Mouse (Mus musculus) thymus, adult 2 months (tissue): ENCODE results near the gene Arhgdia. TPM values are rescaled to one million over a fixed set of nuclear protein-coding genes. Genes with fewer than 3 reads are reported as not detected.

Experiments used
- DNase-seq: peaks from one replicate; pipeline ENCODE4 v3.0.0; 2021
- H3K27ac ChIP-seq: fragments of 200-500 bp; 2 replicates; pipeline ENCODE4 v1.5.1; 2012; ENCODE audit warnings: low read length, control low read depth; ENCODE audit not compliant: control insufficient read depth, insufficient read depth
- H3K27me3 ChIP-seq: fragments of 200-500 bp; 2 replicates; pipeline ENCODE4 v1.6.1; 2012; ENCODE audit warnings: mild to moderate bottlenecking, low read length, moderate library complexity, mixed read lengths; ENCODE audit not compliant: control insufficient read depth, insufficient read depth
- H3K36me3 ChIP-seq: fragments of 200-500 bp; 2 replicates; pipeline ENCODE4 v1.6.1; 2012; ENCODE audit warnings: mild to moderate bottlenecking, low read length, moderate library complexity; ENCODE audit not compliant: control insufficient read depth, insufficient read depth
- H3K4me1 ChIP-seq: fragments of 200-500 bp; replicated peaks from 2 replicates; pipeline ENCODE4 v1.6.1; 2012; ENCODE audit warnings: low read length; ENCODE audit not compliant: control insufficient read depth, insufficient read depth
- H3K4me3 ChIP-seq: fragments of 200-500 bp; 2 replicates; pipeline ENCODE4 v1.5.1; 2012; ENCODE audit warnings: mild to moderate bottlenecking, low read length, control low read depth, moderate library complexity; ENCODE audit not compliant: control insufficient read depth, insufficient read depth
- CTCF ChIP-seq: fragments of 200-500 bp; IDR thresholded peaks from 2 replicates; pipeline ENCODE4 v1.5.1; 2012; ENCODE audit warnings: mild to moderate bottlenecking, control low read depth, low read length, moderate library complexity, borderline replicate concordance; ENCODE audit not compliant: control insufficient read depth, poor library complexity, insufficient read depth; ENCODE audit errors: extremely low read depth
- POLR2A ChIP-seq: fragments of 200-500 bp; IDR thresholded peaks from 2 replicates; pipeline ENCODE4 v1.6.1; 2012; ENCODE audit warnings: mild to moderate bottlenecking, low read length, control low read depth, moderate library complexity; ENCODE audit not compliant: control insufficient read depth, poor library complexity, insufficient read depth; ENCODE audit errors: extremely low read depth
- WGBS: fragments of 180-500 bp; shearing (Covaris S2); methylation state at CpG from one replicate; pipeline ENCODE4 v1.1.7; 2018; 5-methylcytosine and 5-hydroxymethylcytosine counted together
- polyA plus RNA-seq: library from polyadenylated mRNA; depleted of rRNA; stranded (reverse); fragments of >200 nt; gene quantifications from 2 replicates; pipeline ENCODE4 v1.2.3, GENCODE M21; 2012

Gene Arhgdia
- polyA plus RNA-seq, 1 experiment: 1,184 TPM

- Histone ChIP-seq H3K4me3 (no peak overlapping the region), H3K4me1 (peaks cover 24% of the 10 kb centered on the region), H3K36me3 (peaks cover 10% of the 10 kb centered on the region), H3K27me3 (no peaks in the 10 kb centered on the region), H3K27ac (no peak overlapping the region)
- DNase-seq: no peak
- WGBS: 76% methylated on average over 3 of the region's 3 CpGs
- TF ChIP-seq POLR2A: no peak
- no peak for TF ChIP-seq CTCF
These were observed 33.2 kb downstream of the Arhgdia start for GRCm38 (mm10) chr11:120548214-120548613.

- Histone ChIP-seq H3K36me3 (peaks cover 16% of the 10 kb centered on the region), H3K4me1 (peaks cover 24% of the 10 kb centered on the region), H3K27me3 (no peaks in the 10 kb centered on the region), H3K27ac (no peak overlapping the region), H3K4me3 (no peak overlapping the region)
- DNase-seq: peak; percentile 23
- no peak for TF ChIP-seq POLR2A
- no peak for TF ChIP-seq CTCF
- 49% methylated on average over 2 of the region's 2 CpGs for WGBS
These were observed 34.0 kb downstream of the Arhgdia start for GRCm38 (mm10) chr11:120547469-120547868.

GRCm38 (mm10) chr11:120545964-120546363 lies 35.5 kb downstream of the Arhgdia start:
- peaks cover 24% of the 10 kb centered on the region for H3K4me1 ChIP-seq
- no peak for DNase-seq
- peaks cover 16% of the 10 kb centered on the region for H3K36me3 ChIP-seq

GRCm38 (mm10) chr11:120542376-120542775 lies 39.0 kb downstream of the Arhgdia start:
- no peak for DNase-seq
- Histone ChIP-seq H3K4me1 (peaks cover 9% of the 10 kb centered on the region), H3K4me3 (no peak overlapping the region), H3K27ac (no peak overlapping the region), H3K36me3 (peaks cover 16% of the 10 kb centered on the region), H3K27me3 (no peaks in the 10 kb centered on the region)
- 99% methylated on average over 6 of the region's 6 CpGs for WGBS
- TF ChIP-seq CTCF (no peak), POLR2A (no peak)

More at GRCm38 (mm10) chr11:120545964-120546363, 35.5 kb downstream of the Arhgdia start:
- TF ChIP-seq POLR2A (no peak), CTCF (no peak)
- Histone ChIP-seq H3K4me3 (no peak overlapping the region), H3K27me3 (no peaks in the 10 kb centered on the region), H3K27ac (no peak overlapping the region)
- WGBS: 99% methylated on average over 3 of the region's 3 CpGs

GRCm38 (mm10) chr11:120541907-120542306 lies 39.5 kb downstream of the Arhgdia start:
- no peak overlapping the region for H3K27ac ChIP-seq
- H3K4me3 ChIP-seq: no peak overlapping the region
- H3K4me1 ChIP-seq: peaks cover 7% of the 10 kb centered on the region
- TF ChIP-seq POLR2A (no peak), CTCF (0 out of 2 replicates have a peak, but pooled peaks have one; percentile 11)
- WGBS: 91% methylated on average over 4 of the region's 4 CpGs
- H3K27me3 ChIP-seq: no peaks in the 10 kb centered on the region
- DNase-seq: peak; percentile 19
- H3K36me3 ChIP-seq: peaks cover 16% of the 10 kb centered on the region

GRCm38 (mm10) chr11:120539285-120540014 lies 42.0 kb downstream of the Arhgdia start:
- 64% methylated on average over 10 of the region's 10 CpGs for WGBS
- peaks cover 7% of the 10 kb centered on the region for H3K4me1 ChIP-seq
- H3K27me3 ChIP-seq: no peaks in the 10 kb centered on the region
- TF ChIP-seq CTCF (no peak), POLR2A (no peak)
- DNase-seq: no peak
- H3K27ac ChIP-seq: no peak overlapping the region
- H3K4me3 ChIP-seq: no peak overlapping the region
- peaks cover 14% of the 10 kb centered on the region for H3K36me3 ChIP-seq

GRCm38 (mm10) chr11:120538955-120539284 lies 42.5 kb downstream of the Arhgdia start:
- no peak for TF ChIP-seq POLR2A
- TF ChIP-seq CTCF: no peak
- DNase-seq: no peak
- H3K4me3 ChIP-seq: no peak overlapping the region
- no peak overlapping the region for H3K27ac ChIP-seq
- peaks cover 7% of the 10 kb centered on the region for H3K4me1 ChIP-seq
- no peaks in the 10 kb centered on the region for H3K27me3 ChIP-seq
- peaks cover 9% of the 10 kb centered on the region; the same call in 1 of the 2 replicates for H3K36me3 ChIP-seq
- WGBS: 15% methylated on average over 8 of the region's 8 CpGs
